Mouse (Mus musculus): Measurements from ENCODE around the gene Prkar1b. TPM values are rescaled to one million over a fixed set of nuclear protein-coding genes. Genes with fewer than 3 reads are reported as not detected.
A peak's percentile ranks its signal among the peaks of the same experiment; 100 is the strongest.

Prkar1b gene
- total and polyA plus RNA-seq, 2 experiments from 2014 or later: 397 to 415 TPM

DNA sequence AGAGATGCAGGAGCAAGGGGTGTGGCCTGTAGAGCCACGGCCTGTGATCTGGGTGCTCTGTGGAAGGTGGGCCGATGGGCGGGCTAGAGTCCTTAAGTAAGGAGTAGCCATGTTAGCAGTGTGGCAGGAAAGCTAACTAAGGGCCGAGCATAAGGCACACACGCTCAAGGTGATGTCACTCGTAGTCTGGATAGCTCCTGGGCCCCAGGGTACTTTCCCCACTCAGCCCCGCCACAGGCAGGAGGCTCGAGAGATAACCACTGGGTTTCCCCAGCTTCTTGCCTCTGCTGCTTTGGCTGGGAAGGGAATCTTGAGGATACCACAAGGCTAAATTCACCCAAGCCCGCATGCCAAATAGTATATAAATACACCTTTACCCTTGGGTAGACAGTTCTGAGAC is 178.4 kb downstream of the Prkar1b start:
- H3K4me2 ChIP-seq (ENCODE audit: low read depth, low read length, poor library complexity, severe bottlenecking): no peak overlapping the region
- H3K9me3 ChIP-seq (ENCODE audit: low read length): no peaks in the 10 kb centered on the region
- no peak overlapping the region for H3K4me3 ChIP-seq (ENCODE audit: low read depth, low read length)
- TF ChIP-seq CTCF (IDR thresholded peaks at IDR 0.05): no peak
- no peak for DNase-seq (ENCODE audit: low spot score)
- H3K4me1 ChIP-seq (ENCODE audit: insufficient read depth, low read length): peaks cover 2% of the 10 kb centered on the region; the same call in 1 of the 2 replicates
- H3K36me3 ChIP-seq (ENCODE audit: insufficient read depth, low read length): no peaks in the 10 kb centered on the region
- no peak overlapping the region for H3K9ac ChIP-seq (replicated peaks; ENCODE audit: low read length, poor library complexity, severe bottlenecking)
- H3K27ac ChIP-seq (ENCODE audit: low read depth, low read length): no peak overlapping the region
- no peaks in the 10 kb centered on the region for H3K27me3 ChIP-seq (ENCODE audit: insufficient read depth, low read length)
- no peak for ATAC-seq (ENCODE audit: low FRiP score)
- WGBS: 80% methylated on average over 9 of the region's 9 CpGs

- Histone ChIP-seq H3K27ac (ENCODE audit: low read depth, low read length) (no peak overlapping the region), H3K4me1 (ENCODE audit: insufficient read depth, low read length) (peaks cover 14% of the 10 kb centered on the region), H3K4me2 (ENCODE audit: low read depth, low read length, poor library complexity, severe bottlenecking) (no peak overlapping the region), H3K4me3 (ENCODE audit: low read depth, low read length) (no peak overlapping the region), H3K9ac (replicated peaks; ENCODE audit: low read length, poor library complexity, severe bottlenecking) (no peak overlapping the region), H3K36me3 (ENCODE audit: insufficient read depth, low read length) (no peaks in the 10 kb centered on the region), H3K27me3 (ENCODE audit: insufficient read depth, low read length) (no peaks in the 10 kb centered on the region), H3K9me3 (ENCODE audit: low read length) (no peaks in the 10 kb centered on the region)
- no peak for ATAC-seq (ENCODE audit: low FRiP score)
- TF ChIP-seq CTCF (IDR thresholded peaks at IDR 0.05): no peak
- 69% methylated on average over 7 of the region's 7 CpGs for WGBS
- DNase-seq (ENCODE audit: low spot score): peak; percentile 28
Measured at GRCm38 (mm10) chr5:138970056-138970490, 179.7 kb downstream of the Prkar1b start.

Other genes with a start within 250 kb of the Prkar1b start
- 64.0 and 67.7 TPM in 2 replicates for gene Pdgfa, start 152.6 kb downstream of the Prkar1b start, total RNA-seq (2014; rRNA removed)
- gene Pdgfa, start 152.6 kb downstream of the Prkar1b start, polyA plus RNA-seq (2015; fragmentation: Nextera tagmentation; extraction: Ambion mirVana): 53.8 and 54.5 TPM in 2 replicates
- 11.6 and 14.0 TPM in 2 replicates for gene Dnaaf5, start 222 bp upstream of the Prkar1b start, total RNA-seq (2014; rRNA removed)
- gene Dnaaf5, start 222 bp upstream of the Prkar1b start, polyA plus RNA-seq (2015; fragmentation: Nextera tagmentation; extraction: Ambion mirVana): 1.9 and 2.9 TPM in 2 replicates
- 63.6 and 75.0 TPM in 2 replicates for gene Sun1, start 50.6 kb upstream of the Prkar1b start, total RNA-seq (2014; rRNA removed)
- 32.1 and 35.3 TPM in 2 replicates for gene Sun1, start 50.6 kb upstream of the Prkar1b start, polyA plus RNA-seq (2015; fragmentation: Nextera tagmentation; extraction: Ambion mirVana)
- gene Get4, start 102.3 kb upstream of the Prkar1b start, total RNA-seq (2014; rRNA removed): 48.5 and 48.9 TPM in 2 replicates
- 135 and 142 TPM in 2 replicates for gene Get4, start 102.3 kb upstream of the Prkar1b start, polyA plus RNA-seq (2015; fragmentation: Nextera tagmentation; extraction: Ambion mirVana)
- 234 and 253 TPM in 2 replicates for gene Adap1, start 175.6 kb upstream of the Prkar1b start, total RNA-seq (2014; rRNA removed)
- 141 and 152 TPM in 2 replicates for gene Adap1, start 175.6 kb upstream of the Prkar1b start, polyA plus RNA-seq (2015; fragmentation: Nextera tagmentation; extraction: Ambion mirVana)
- gene Cox19, start 201.4 kb upstream of the Prkar1b start, total RNA-seq (2014; rRNA removed): 95.5 and 98.5 TPM in 2 replicates
- 79.4 and 90.0 TPM in 2 replicates for gene Cox19, start 201.4 kb upstream of the Prkar1b start, polyA plus RNA-seq (2015; fragmentation: Nextera tagmentation; extraction: Ambion mirVana)
- gene Cyp2w1, start 202.6 kb upstream of the Prkar1b start, total RNA-seq (2014; rRNA removed): not detected in 2 replicates
- not detected in 2 replicates for gene Cyp2w1, start 202.6 kb upstream of the Prkar1b start, polyA plus RNA-seq (2015; fragmentation: Nextera tagmentation; extraction: Ambion mirVana)
- 4.1 and 5.6 TPM in 2 replicates for gene Gpr146, start 227.7 kb upstream of the Prkar1b start, total RNA-seq (2014; rRNA removed)
- gene Gpr146, start 227.7 kb upstream of the Prkar1b start, polyA plus RNA-seq (2015; fragmentation: Nextera tagmentation; extraction: Ambion mirVana): 3.0 and 3.9 TPM in 2 replicates

All from midbrain, postnatal 0 days (tissue).